Mouse (Mus musculus) kidney, postnatal 0 days (tissue): ENCODE results near the gene Eya2. TPM values are rescaled to one million over a fixed set of nuclear protein-coding genes. Genes with fewer than 3 reads are reported as not detected.

Source experiments
- ATAC-seq: fragments of 200-750 bp; cut with Nextera tagmentation; replicated peaks from 2 replicates; pipeline ENCODE4 v1.8.0; 2017; ENCODE audit warnings: low read depth, moderate number of reproducible peaks, moderate TSS enrichment, moderate library complexity; ENCODE audit not compliant: low FRiP score
- DNase-seq: peaks from one replicate; pipeline ENCODE4 v3.0.0-alpha.2; 2016; ENCODE audit warnings: low spot score
- H3K27ac ChIP-seq: fragments of 300-500 bp; sonication (generic); 2 replicates; pipeline ENCODE4 v1.5.1; 2014; ENCODE audit warnings: mild to moderate bottlenecking
- H3K27me3 ChIP-seq: fragments of 300-500 bp; sonication (generic); 2 replicates; pipeline ENCODE4 v1.6.1; 2014; ENCODE audit warnings: low read length, mixed read lengths; ENCODE audit not compliant: insufficient read depth
- H3K36me3 ChIP-seq: fragments of 300-500 bp; sonication (generic); 2 replicates; pipeline ENCODE4 v1.6.1; 2014; ENCODE audit warnings: low read length, mixed read lengths; ENCODE audit not compliant: insufficient read depth
- H3K4me1 ChIP-seq: fragments of 300-500 bp; sonication (generic); replicated peaks from 2 replicates; pipeline ENCODE4 v1.6.1; 2014; ENCODE audit warnings: antibody characterized with exemption, low read length, mixed read lengths; ENCODE audit not compliant: insufficient read depth
- H3K4me2 ChIP-seq: fragments of 300-500 bp; sonication (generic); 2 replicates; pipeline ENCODE4 v1.6.1; 2014; ENCODE audit warnings: mild to moderate bottlenecking, low read length, moderate library complexity, mixed read lengths
- H3K4me3 ChIP-seq: fragments of 300-500 bp; sonication (generic); replicated peaks from 2 replicates; pipeline ENCODE4 v1.5.1; 2014; ENCODE audit warnings: low read depth, low read length
- H3K9ac ChIP-seq: fragments of 300-500 bp; sonication (generic); 2 replicates; pipeline ENCODE4 v1.6.1; 2014; ENCODE audit warnings: low read depth, low read length
- H3K9me3 ChIP-seq: fragments of 300-500 bp; sonication (generic); replicated peaks from 2 replicates; pipeline ENCODE4 v1.6.1; 2016; ENCODE audit warnings: low read length, inconsistent platforms, mixed read lengths
- CTCF ChIP-seq: IDR thresholded peaks from 2 replicates; pipeline ENCODE4 v1.5.1; 2016; ENCODE audit warnings: antibody characterized with exemption, low read depth, mild to moderate bottlenecking, moderate library complexity
- WGBS: fragments of 180-500 bp; shearing (Covaris S2); extraction: QIAGEN DNeasy Blood & Tissue Kit; methylation state at CpG from one replicate; pipeline ENCODE4 v1.1.7; 2014; 5-methylcytosine and 5-hydroxymethylcytosine counted together
- polyA plus RNA-seq: library from polyadenylated mRNA; unstranded; fragments of >200 nt; fragmentation: Nextera tagmentation; extraction: Ambion mirVana; gene quantifications from 2 replicates; pipeline ENCODE4 v1.2.1, GENCODE M21; 2015

Eya2 gene
- polyA plus RNA-seq, 1 experiment from 2014 or later = 6.3 TPM

- no peak for DNase-seq
- no peak overlapping the region for H3K9ac ChIP-seq
- 0 out of 2 replicates have a peak, but pooled peaks cover 4% of the 10 kb centered on the region for H3K4me1 ChIP-seq
- ATAC-seq = no peak
- H3K4me3 ChIP-seq = no peak overlapping the region
- no peak for TF ChIP-seq CTCF
- H3K27me3 ChIP-seq = no peaks in the 10 kb centered on the region
- WGBS = 74% methylated on average over 9 of the region's 9 CpGs
- H3K36me3 ChIP-seq = no peaks in the 10 kb centered on the region
- H3K27ac ChIP-seq = no peak overlapping the region
- no peak overlapping the region for H3K4me2 ChIP-seq
- no peaks in the 10 kb centered on the region for H3K9me3 ChIP-seq
Measured at GRCm38 (mm10) chr2:165708266-165708665, 113.4 kb downstream of the Eya2 start.

- DNase-seq (no peak), ATAC-seq (no peak)
- H3K4me3 ChIP-seq = no peak overlapping the region
- H3K27ac ChIP-seq = no peak overlapping the region
- no peaks in the 10 kb centered on the region for H3K36me3 ChIP-seq
- H3K9me3 ChIP-seq = no peaks in the 10 kb centered on the region
- H3K4me2 ChIP-seq = no peak overlapping the region
- 87% methylated on average over 6 of the region's 6 CpGs for WGBS
- H3K9ac ChIP-seq = no peak overlapping the region
- H3K27me3 ChIP-seq = no peaks in the 10 kb centered on the region
- peak; percentile 66 for TF ChIP-seq CTCF
- no peaks in the 10 kb centered on the region for H3K4me1 ChIP-seq
Measured at GRCm38 (mm10) chr2:165716688-165717087, 121.9 kb downstream of the Eya2 start.

- DNase-seq (no peak), ATAC-seq (0 out of 2 replicates have a peak, but pooled peaks have one; percentile 31)
Measured at GRCm38 (mm10) chr2:165717182-165718176, 122.6 kb downstream of the Eya2 start.

DNA sequence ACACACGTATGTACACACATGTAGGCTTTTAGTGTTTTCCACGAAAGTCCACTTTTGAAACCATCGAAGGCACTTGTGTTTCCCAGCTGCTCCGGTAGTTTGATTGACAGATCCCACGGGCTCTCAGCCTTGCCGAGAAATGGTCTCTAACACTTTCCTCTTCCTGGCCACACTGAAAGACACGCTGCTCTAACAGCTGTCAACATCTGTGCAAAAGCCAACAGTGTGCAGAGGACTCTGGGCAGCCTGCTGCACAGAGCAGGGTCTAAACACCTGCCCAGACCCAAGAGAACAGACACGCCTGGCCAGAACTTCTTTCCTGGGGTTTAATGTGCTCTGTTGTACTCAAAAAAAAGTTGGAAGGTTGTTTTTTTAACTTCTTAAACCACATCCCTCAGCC is 124.5 kb downstream of the Eya2 start:
- Histone ChIP-seq H3K4me1 (no peaks in the 10 kb centered on the region), H3K9me3 (no peaks in the 10 kb centered on the region), H3K27me3 (no peaks in the 10 kb centered on the region), H3K9ac (no peak overlapping the region), H3K4me3 (no peak overlapping the region), H3K4me2 (no peak overlapping the region), H3K36me3 (no peaks in the 10 kb centered on the region), H3K27ac (no peak overlapping the region)
- ATAC-seq (no peak), DNase-seq (no peak)
- WGBS = 64% methylated on average over 8 of the region's 8 CpGs
- TF ChIP-seq CTCF = no peak

More at GRCm38 (mm10) chr2:165717182-165718176, 122.6 kb downstream of the Eya2 start:
- Histone ChIP-seq H3K36me3 (no peaks in the 10 kb centered on the region), H3K4me3 (no peak overlapping the region), H3K4me2 (no peak overlapping the region), H3K27me3 (no peaks in the 10 kb centered on the region), H3K4me1 (no peaks in the 10 kb centered on the region), H3K27ac (no peak overlapping the region), H3K9ac (no peak overlapping the region), H3K9me3 (no peaks in the 10 kb centered on the region)
- WGBS = 63% methylated on average over 23 of the region's 23 CpGs
- TF ChIP-seq CTCF = no peak

GRCm38 (mm10) chr2:165721941-165722340 is 127.1 kb downstream of the Eya2 start:
- Histone ChIP-seq H3K4me2 (no peak overlapping the region), H3K36me3 (no peaks in the 10 kb centered on the region), H3K9me3 (no peaks in the 10 kb centered on the region), H3K27ac (no peak overlapping the region), H3K4me1 (no peaks in the 10 kb centered on the region), H3K27me3 (no peaks in the 10 kb centered on the region), H3K4me3 (no peak overlapping the region), H3K9ac (no peak overlapping the region)
- ATAC-seq = no peak
- 88% methylated on average over 5 of the region's 5 CpGs for WGBS
- DNase-seq = no peak
- no peak for TF ChIP-seq CTCF

DNA sequence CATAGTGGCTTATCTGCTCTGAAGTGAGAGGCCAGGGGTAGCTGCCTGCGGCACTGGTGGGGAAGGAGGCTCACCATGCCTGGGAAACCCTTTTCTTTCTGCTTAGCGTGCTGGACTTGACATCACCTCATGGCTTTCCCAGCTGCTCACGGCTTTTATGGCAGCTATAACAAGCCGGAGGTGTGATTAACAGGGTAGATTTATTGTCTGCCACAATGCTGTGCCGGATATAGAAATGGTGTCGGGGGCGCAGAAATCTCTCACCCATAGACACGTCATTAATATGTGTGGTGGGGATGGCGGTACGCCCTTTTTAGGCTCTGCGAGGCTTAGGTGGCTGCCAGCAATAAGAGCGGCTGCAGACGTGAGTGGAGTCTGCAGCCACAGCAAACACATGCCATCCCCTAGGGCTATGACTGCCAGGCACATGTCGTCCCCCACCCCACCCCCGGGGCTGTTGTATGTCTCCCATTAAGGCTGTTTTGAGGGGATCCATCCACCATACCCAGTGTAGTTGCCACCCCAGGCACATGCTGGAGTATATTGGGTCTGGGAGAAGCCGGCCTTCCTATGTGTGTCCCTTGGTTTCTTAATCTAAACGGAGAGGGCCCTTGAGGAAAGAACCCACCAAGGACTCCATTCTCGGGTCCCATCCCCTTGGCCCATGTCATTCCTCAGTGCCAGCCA is 137.9 kb downstream of the Eya2 start:
- Histone ChIP-seq H3K4me2 (no peak overlapping the region), H3K9ac (no peak overlapping the region), H3K4me3 (no peak overlapping the region), H3K36me3 (no peaks in the 10 kb centered on the region), H3K4me1 (peaks cover 10% of the 10 kb centered on the region), H3K27me3 (no peaks in the 10 kb centered on the region), H3K27ac (no peak overlapping the region), H3K9me3 (no peaks in the 10 kb centered on the region)
- TF ChIP-seq CTCF = no peak
- peak; percentile 36; the same call in 1 of the 2 replicates for ATAC-seq
- WGBS = 28% methylated on average over 18 of the region's 18 CpGs
- DNase-seq = peak; percentile 56
